Comparison of ENCODE assay signal across 26 mouse cellular contexts in genomic region chr1:122453617-122454016, GRCm38 (mm10).
DNase-seq lines count a peak whose midpoint lies in the region; ATAC-seq and TF ChIP-seq lines count a peak whose summit lies in the region.
"Had no signal": no experiment of that assay in that cellular context is flagged by ENCODE, and none has a peak within 500 bp of the region (broad histone marks: within the 10 kb centered on the region; RNA-seq: fewer than 3 reads in every experiment).

No protein-coding gene starts in this region.

- DNase-seq in cerebellum, postnatal 10 days: peak; percentile 40 to 60
- no peak for DNase-seq in hindbrain, embryonic 11.5 days (ENCODE audit: low spot score)
- DNase-seq in midbrain, postnatal 0 days (ENCODE audit: low spot score): peak; percentile 61
- no peak for DNase-seq in midbrain, embryonic 14.5 days
- peak; percentile 71 for DNase-seq in brain, embryonic 14.5 days (ENCODE audit: low read depth)
- DNase-seq: cerebellum, adult 2 months; gastrocnemius, postnatal 10 days; heart, adult 11 months; kidney, adult 2 months; liver; lung, postnatal 36 days; thymus, postnatal 25 days had no signal

- H3K4me3 ChIP-seq in hindbrain, embryonic 16.5 days (ENCODE audit: low read length): no peak overlapping the region
- H3K4me3 ChIP-seq in hindbrain, embryonic 11.5 days (ENCODE audit: low read depth, low read length): no peak overlapping the region
- H3K4me3 ChIP-seq in midbrain, postnatal 0 days (ENCODE audit: low read depth, low read length): no peak overlapping the region
- H3K4me3 ChIP-seq in midbrain, embryonic 14.5 days (replicated peaks; ENCODE audit: low read depth, low read length): no peak overlapping the region
- H3K4me3 ChIP-seq: forebrain, embryonic 12.5 days; hindbrain, embryonic 12.5 days; left cerebral cortex, adult 2 months; limb, embryonic 10.5 days; liver, embryonic 15.5 days; lung, embryonic 15.5 days; megakaryocyte, embryonic 14.5 days; midbrain, embryonic 13.5 days; neural tube, embryonic 12.5 days had no signal

- TF ChIP-seq POLR2A in brain, embryonic 14.5 days (IDR thresholded peaks at IDR 0.05; ENCODE audit: borderline replicate concordance, extremely low read depth, insufficient read depth, insufficient read length, poor library complexity, severe bottlenecking): no peak

- TF ChIP-seq CTCF in midbrain, postnatal 0 days (IDR thresholded peaks at IDR 0.05): no peak
- no peak for TF ChIP-seq CTCF in brain, embryonic 14.5 days (IDR thresholded peaks at IDR 0.05; ENCODE audit: borderline replicate concordance, extremely low read depth, insufficient read depth, insufficient read length)

- 54% methylated on average over 3 of the region's 3 CpGs for WGBS in hindbrain, embryonic 16.5 days
- 73% methylated on average over 3 of the region's 3 CpGs for whole genome bisulfite sequencing in hindbrain, embryonic 11.5 days
- WGBS in midbrain, postnatal 0 days: 57% methylated on average over 3 of the region's 3 CpGs
- 66% methylated on average over 3 of the region's 3 CpGs for WGBS in midbrain, embryonic 14.5 days

- no peak overlapping the region for H3K4me2 ChIP-seq in hindbrain, embryonic 16.5 days (ENCODE audit: low read length)
- H3K4me2 ChIP-seq in hindbrain, embryonic 11.5 days (replicated peaks; ENCODE audit: low read depth, low read length): no peak overlapping the region
- no peak overlapping the region for H3K4me2 ChIP-seq in midbrain, postnatal 0 days (ENCODE audit: low read depth, low read length, poor library complexity, severe bottlenecking)
- H3K4me2 ChIP-seq in midbrain, embryonic 14.5 days (ENCODE audit: low read length): no peak overlapping the region
- H3K4me2 ChIP-seq: forebrain, embryonic 12.5 days; heart, embryonic 11.5 days; hindbrain, embryonic 12.5 days; liver, embryonic 15.5 days; lung, embryonic 15.5 days; midbrain, embryonic 13.5 days; neural tube, embryonic 12.5 days had no signal

- H3K4me1 ChIP-seq in hindbrain, embryonic 16.5 days (ENCODE audit: control insufficient read depth, insufficient read depth, low read depth, low read length): no peaks in the 10 kb centered on the region
- no peaks in the 10 kb centered on the region for H3K4me1 ChIP-seq in hindbrain, embryonic 11.5 days (replicated peaks; ENCODE audit: control insufficient read depth, insufficient read depth, low read length)
- H3K4me1 ChIP-seq in midbrain, postnatal 0 days (ENCODE audit: insufficient read depth, low read length): no peaks in the 10 kb centered on the region
- H3K4me1 ChIP-seq in midbrain, embryonic 14.5 days (ENCODE audit: control insufficient read depth, insufficient read depth, low read length): no peaks in the 10 kb centered on the region
- H3K4me1 ChIP-seq: forebrain, embryonic 12.5 days; hindbrain, embryonic 12.5 days; liver, embryonic 15.5 days; lung, embryonic 15.5 days; megakaryocyte, embryonic 14.5 days; neural tube, embryonic 12.5 days had no signal

- no peaks in the 10 kb centered on the region for H3K9me3 ChIP-seq in hindbrain, embryonic 16.5 days (ENCODE audit: control insufficient read depth, low read length)
- no peaks in the 10 kb centered on the region for H3K9me3 ChIP-seq in hindbrain, embryonic 11.5 days (ENCODE audit: control insufficient read depth, low read length)
- H3K9me3 ChIP-seq in midbrain, postnatal 0 days (ENCODE audit: low read length): no peaks in the 10 kb centered on the region
- H3K9me3 ChIP-seq in midbrain, embryonic 14.5 days (ENCODE audit: control insufficient read depth, low read length): no peaks in the 10 kb centered on the region
- H3K9me3 ChIP-seq: forebrain, embryonic 12.5 days; hindbrain, embryonic 12.5 days; limb, embryonic 10.5 days; liver, embryonic 15.5 days; lung, embryonic 15.5 days; megakaryocyte, embryonic 14.5 days; midbrain, embryonic 13.5 days; neural tube, embryonic 12.5 days had no signal

- no peak overlapping the region for H3K27ac ChIP-seq in hindbrain, embryonic 16.5 days (ENCODE audit: low read depth, low read length)
- no peak overlapping the region for H3K27ac ChIP-seq in hindbrain, embryonic 11.5 days (ENCODE audit: low read depth, low read length)
- H3K27ac ChIP-seq in midbrain, postnatal 0 days (ENCODE audit: low read depth, low read length): no peak overlapping the region
- H3K27ac ChIP-seq in midbrain, embryonic 14.5 days (replicated peaks; ENCODE audit: low read depth, low read length): no peak overlapping the region
- H3K27ac ChIP-seq: forebrain, embryonic 12.5 days; hindbrain, embryonic 12.5 days; kidney, postnatal 0 days; left cerebral cortex, adult 2 months; limb, embryonic 10.5 days; liver, embryonic 15.5 days; lung, embryonic 15.5 days; midbrain, embryonic 13.5 days; neural tube, embryonic 12.5 days had no signal

- H3K36me3 ChIP-seq in hindbrain, embryonic 16.5 days (ENCODE audit: control insufficient read depth, insufficient read depth, low read length): no peaks in the 10 kb centered on the region
- no peaks in the 10 kb centered on the region for H3K36me3 ChIP-seq in hindbrain, embryonic 11.5 days (ENCODE audit: control insufficient read depth, insufficient read depth, low read length)
- no peaks in the 10 kb centered on the region for H3K36me3 ChIP-seq in midbrain, postnatal 0 days (ENCODE audit: insufficient read depth, low read length)
- H3K36me3 ChIP-seq in midbrain, embryonic 14.5 days (ENCODE audit: control insufficient read depth, insufficient read depth, low read length): no peaks in the 10 kb centered on the region
- H3K36me3 ChIP-seq: forebrain, embryonic 12.5 days; hindbrain, embryonic 12.5 days; limb, embryonic 10.5 days; liver, embryonic 15.5 days; lung, embryonic 15.5 days; midbrain, embryonic 13.5 days; neural tube, embryonic 12.5 days had no signal

- no peak overlapping the region for H3K9ac ChIP-seq in hindbrain, embryonic 16.5 days (ENCODE audit: low read depth, low read length)
- no peak overlapping the region for H3K9ac ChIP-seq in hindbrain, embryonic 11.5 days (ENCODE audit: low read depth, low read length)
- no peak overlapping the region for H3K9ac ChIP-seq in midbrain, postnatal 0 days (replicated peaks; ENCODE audit: low read length, poor library complexity, severe bottlenecking)
- H3K9ac ChIP-seq in midbrain, embryonic 14.5 days (replicated peaks; ENCODE audit: low read length): no peak overlapping the region
- H3K9ac ChIP-seq: forebrain, embryonic 12.5 days; hindbrain, embryonic 12.5 days; liver, embryonic 15.5 days; lung, embryonic 15.5 days; midbrain, embryonic 13.5 days; neural tube, embryonic 12.5 days had no signal

- H3K27me3 ChIP-seq in hindbrain, embryonic 16.5 days (replicated peaks; ENCODE audit: control insufficient read depth, insufficient read depth, low read length): no peaks in the 10 kb centered on the region
- H3K27me3 ChIP-seq in hindbrain, embryonic 11.5 days (ENCODE audit: control insufficient read depth, insufficient read depth, low read length): no peaks in the 10 kb centered on the region
- no peaks in the 10 kb centered on the region for H3K27me3 ChIP-seq in midbrain, postnatal 0 days (ENCODE audit: insufficient read depth, low read length)
- H3K27me3 ChIP-seq in midbrain, embryonic 14.5 days (ENCODE audit: control insufficient read depth, insufficient read depth, low read length): no peaks in the 10 kb centered on the region
- H3K27me3 ChIP-seq: forebrain, embryonic 12.5 days; hindbrain, embryonic 12.5 days; liver, embryonic 15.5 days; lung, embryonic 15.5 days; megakaryocyte, embryonic 14.5 days; midbrain, embryonic 13.5 days; neural tube, embryonic 12.5 days; Patski had no signal

- no peak for ATAC-seq in cerebellum, adult (ENCODE audit: insufficient number of reproducible peaks, low FRiP score, low TSS enrichment)
- ATAC-seq in hindbrain, embryonic 16.5 days: 0 out of 2 replicates have a peak, but pooled peaks have one; percentile 40
- ATAC-seq in hindbrain, embryonic 11.5 days (ENCODE audit: low FRiP score): no peak
- ATAC-seq in midbrain, postnatal 0 days (ENCODE audit: low FRiP score): no peak
- ATAC-seq in midbrain, embryonic 14.5 days (ENCODE audit: low FRiP score, low TSS enrichment): no peak
- ATAC-seq: midbrain, embryonic 13.5 days; Patski had no signal

Comparison
In these comparisons a context has a peak if more than half of its experiments do, and no peak if none do; other contexts are left out.
1. DNase-seq: peak in cerebellum, postnatal 10 days (2 of 2), midbrain, postnatal 0 days (single experiment) and brain, embryonic 14.5 days (single experiment); none in hindbrain, embryonic 11.5 days (single experiment) and midbrain, embryonic 14.5 days (single experiment).